Mouse (Mus musculus): ENCODE results near the gene 4921524J17Rik.

- no peak for TF ChIP-seq CTCF (IDR thresholded peaks at IDR 0.05 in 2 of 3, conservative IDR thresholded peaks at IDR 0.05 in 1 of 3; ENCODE audit: control insufficient read depth in 1 of 3, insufficient read depth in 1 of 3, low read depth in 2 of 3, low read length in 3 of 3, poor library complexity in 1 of 3, severe bottlenecking in 1 of 3)
- no peak for TF ChIP-seq POLR2A (IDR thresholded peaks at IDR 0.05; ENCODE audit: control insufficient read depth in 1 of 2, insufficient read depth in 1 of 2, low read depth in 1 of 2, low read length in 2 of 2, poor library complexity in 1 of 2)
- no peak for TF ChIP-seq MAFK (IDR thresholded peaks at IDR 0.05; ENCODE audit: borderline replicate concordance, low read depth, low read length)
Measured at GRCm38 (mm10) chr8:85427026-85427425, 5.6 kb downstream of the 4921524J17Rik start.

All from MEL (cell line).